Mouse (Mus musculus) lung, adult 2 months (tissue): ENCODE results near the gene Snx9. TPM values are rescaled to one million over a fixed set of nuclear protein-coding genes. Genes with fewer than 3 reads are reported as not detected.

Experiments
- DNase-seq: peaks from one replicate; pipeline ENCODE4 v3.0.0; 2022
- H3K4me1 ChIP-seq: fragments of 200-500 bp; 2 replicates; pipeline ENCODE4 v1.6.1; 2011; ENCODE audit warnings: low read length; ENCODE audit not compliant: control insufficient read depth, insufficient read depth
- H3K4me3 ChIP-seq: fragments of 200-500 bp; replicated peaks from 2 replicates; pipeline ENCODE3; 2011; ENCODE audit warnings: low read depth, mild to moderate bottlenecking, control low read depth, low read length; ENCODE audit errors: extremely low read depth
- CTCF ChIP-seq: fragments of 200-500 bp; IDR thresholded peaks from 2 replicates; pipeline ENCODE4 v1.5.1; 2011; ENCODE audit warnings: mild to moderate bottlenecking, low read length, control low read depth; ENCODE audit not compliant: insufficient read depth
- POLR2A ChIP-seq: fragments of 200-500 bp; IDR thresholded peaks from 2 replicates; pipeline ENCODE4 v1.6.1; 2011; ENCODE audit warnings: low read depth, mild to moderate bottlenecking, control low read depth, low read length, borderline replicate concordance; ENCODE audit errors: extremely low read depth
- WGBS: fragments of 180-500 bp; shearing (Covaris S2); methylation state at CpG from one replicate; pipeline ENCODE4 v1.1.7; 2018; 5-methylcytosine and 5-hydroxymethylcytosine counted together
- polyA plus RNA-seq: library from polyadenylated mRNA; depleted of rRNA; stranded (reverse); fragments of >200 nt; gene quantifications from 2 replicates; pipeline ENCODE4 v1.2.3, GENCODE M21; 2012; rRNA removed

The Snx9 gene
- polyA plus RNA-seq, 1 experiment = 31.4 TPM

DNA sequence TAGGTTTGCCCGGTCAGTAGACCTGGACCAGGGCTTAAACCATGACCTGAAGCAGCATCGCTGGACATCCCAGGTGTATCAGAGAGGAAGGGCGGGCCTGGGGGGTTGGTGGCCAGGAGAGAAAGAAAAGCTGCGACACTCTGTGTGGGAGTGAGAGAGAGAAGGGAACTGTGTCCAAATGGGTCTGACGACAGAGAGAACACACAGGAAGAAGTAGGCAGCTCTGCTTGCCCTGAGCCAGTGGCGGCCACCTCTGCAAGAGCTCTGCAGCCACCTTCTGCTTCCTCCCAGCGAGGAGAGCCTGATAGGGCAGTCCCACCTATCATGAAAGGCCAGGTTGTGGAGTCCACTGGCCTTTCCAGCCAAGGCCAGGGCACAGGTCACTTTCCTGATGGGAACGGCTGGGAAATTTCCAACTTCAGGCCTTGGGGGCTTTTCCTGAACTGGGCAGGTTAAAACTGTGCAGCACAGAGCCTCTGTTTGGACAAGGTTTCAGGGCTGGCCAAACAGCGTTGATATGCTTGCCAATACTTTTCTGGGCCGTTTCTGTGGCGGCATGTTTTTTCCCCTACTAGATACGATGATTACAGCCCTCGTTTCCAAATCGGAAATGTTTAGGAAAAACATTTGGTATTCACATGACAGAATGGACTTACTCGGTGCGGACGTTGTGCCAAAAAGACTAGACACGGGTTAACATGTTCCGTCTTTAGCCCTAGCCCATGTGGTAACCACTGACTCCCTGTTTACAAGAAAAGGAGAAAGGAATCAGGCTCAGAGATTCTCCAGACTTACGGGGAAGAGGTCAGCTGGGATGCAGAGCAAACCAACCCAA lies 135.3 kb downstream of the Snx9 start:
- WGBS = 26% methylated on average over 20 of the region's 20 CpGs
- Histone ChIP-seq H3K4me3 (peak overlapping the region; percentile 57), H3K4me1 (peaks cover 26% of the 10 kb centered on the region)
- peak; percentile 29; the same call in 1 of the 2 replicates for TF ChIP-seq POLR2A
- no peak for TF ChIP-seq CTCF
- DNase-seq = peak; percentile 60

DNA sequence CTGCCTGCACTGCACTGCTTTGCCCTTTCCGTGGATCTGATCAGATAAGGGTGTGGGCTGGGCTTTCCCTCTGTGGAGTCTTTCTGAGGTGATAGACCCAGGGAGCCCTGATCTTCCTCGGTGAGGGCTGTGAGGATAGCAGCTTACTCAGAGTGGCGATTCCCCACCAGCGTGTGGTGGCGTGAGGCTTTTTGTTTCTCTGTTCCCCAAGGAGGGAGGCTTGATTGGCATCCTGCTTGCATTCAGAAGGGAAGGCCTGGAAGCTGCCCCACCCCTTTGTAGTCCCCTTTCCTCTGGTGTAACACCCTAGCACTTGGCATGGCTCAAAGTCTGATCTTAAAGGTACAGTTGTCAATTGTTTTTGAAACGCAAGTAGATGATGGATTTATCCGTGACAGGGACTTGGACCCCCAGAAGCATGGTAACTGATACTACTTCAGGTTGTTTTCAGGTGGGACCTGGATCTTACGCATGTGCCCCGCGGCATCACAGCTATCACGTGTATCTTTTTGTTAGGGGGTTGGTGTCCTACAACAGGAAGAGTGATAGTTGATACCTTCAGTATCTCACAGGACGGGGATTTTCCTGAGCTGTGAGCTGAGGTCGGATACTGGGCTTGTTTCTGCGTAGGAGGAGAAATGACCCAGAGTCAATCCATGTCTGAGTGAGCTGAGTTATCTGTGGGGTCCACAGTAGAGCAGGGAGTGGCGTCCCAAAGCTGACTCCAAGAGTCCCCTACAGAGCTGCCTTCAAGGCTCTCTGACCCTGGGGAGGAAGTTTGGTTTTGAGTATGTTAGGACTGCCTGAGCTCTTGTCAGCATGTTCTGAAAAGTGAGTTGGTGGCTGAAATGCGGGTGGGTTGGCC lies 136.2 kb downstream of the Snx9 start:
- peaks cover 26% of the 10 kb centered on the region for H3K4me1 ChIP-seq
- TF ChIP-seq CTCF (no peak), POLR2A (peak; percentile 81; the same call in 1 of the 2 replicates)
- 35% methylated on average over 16 of the region's 16 CpGs for WGBS
- DNase-seq = peak; percentile 54
- H3K4me3 ChIP-seq = peak overlapping the region; percentile 42

DNA sequence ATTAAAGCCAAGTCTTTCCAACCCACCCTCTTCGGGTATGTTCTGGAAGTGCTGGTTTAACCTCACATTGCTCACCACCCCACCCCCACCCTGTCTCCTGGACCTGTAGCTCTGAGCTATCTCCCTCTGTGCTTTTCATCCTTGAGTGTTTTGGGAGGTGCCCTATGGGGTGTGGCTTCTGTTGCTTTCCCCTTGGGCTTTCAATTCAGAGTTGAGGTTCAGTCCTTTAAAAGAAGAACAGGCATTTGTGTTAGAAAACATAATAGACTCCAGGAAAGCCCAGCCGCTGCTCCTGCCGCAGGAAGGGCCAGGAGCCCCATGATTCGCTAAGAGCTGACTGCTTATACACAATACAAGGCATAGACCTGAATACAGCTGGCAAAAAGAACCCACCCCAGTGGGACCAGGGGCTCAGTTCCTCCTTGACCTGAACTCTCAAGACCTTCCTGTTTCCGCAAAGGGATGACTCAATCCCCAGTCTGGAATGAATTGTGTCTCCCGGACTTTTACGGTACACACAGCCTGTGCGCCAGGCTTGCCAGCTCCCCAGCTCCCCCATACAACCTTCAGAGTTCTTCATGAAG lies 136.9 kb downstream of the Snx9 start:
- 28% methylated on average over 8 of the region's 8 CpGs for WGBS
- no peak for TF ChIP-seq CTCF
- TF ChIP-seq POLR2A = no peak
- Histone ChIP-seq H3K4me3 (no peak overlapping the region), H3K4me1 (peaks cover 26% of the 10 kb centered on the region)
- peak; percentile 40 for DNase-seq

DNA sequence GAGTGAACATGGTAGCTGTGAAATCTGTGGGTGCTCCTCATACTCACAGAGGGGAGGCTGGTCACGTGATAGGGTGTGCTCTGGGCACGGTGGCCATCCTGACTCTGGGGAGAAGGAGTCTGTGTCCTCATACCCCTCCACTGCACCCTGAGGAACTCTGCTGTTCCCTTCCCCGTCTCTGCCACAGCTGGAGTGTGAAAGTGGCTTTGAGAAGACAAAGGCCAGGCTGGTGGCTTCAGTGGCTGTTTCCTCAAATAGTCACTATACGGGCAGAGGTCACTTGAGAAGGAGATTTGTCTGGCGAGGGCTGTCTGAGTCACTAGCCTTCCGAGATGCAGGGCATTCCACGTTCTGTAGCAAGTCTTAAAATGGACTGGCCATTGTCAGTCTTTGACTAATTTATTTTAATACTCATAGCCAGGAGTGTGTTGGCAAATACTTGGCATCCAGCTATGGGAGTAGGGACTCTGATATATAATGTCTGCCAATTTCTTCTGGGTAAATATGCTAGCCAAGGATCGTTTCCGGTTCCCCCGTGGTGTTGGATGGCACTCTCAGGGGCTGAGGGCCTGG lies 137.5 kb downstream of the Snx9 start:
- DNase-seq = peak; percentile 32
- peaks cover 26% of the 10 kb centered on the region for H3K4me1 ChIP-seq
- no peak for TF ChIP-seq CTCF
- no peak for TF ChIP-seq POLR2A
- H3K4me3 ChIP-seq = no peak overlapping the region
- WGBS = 22% methylated on average over 10 of the region's 10 CpGs

DNA sequence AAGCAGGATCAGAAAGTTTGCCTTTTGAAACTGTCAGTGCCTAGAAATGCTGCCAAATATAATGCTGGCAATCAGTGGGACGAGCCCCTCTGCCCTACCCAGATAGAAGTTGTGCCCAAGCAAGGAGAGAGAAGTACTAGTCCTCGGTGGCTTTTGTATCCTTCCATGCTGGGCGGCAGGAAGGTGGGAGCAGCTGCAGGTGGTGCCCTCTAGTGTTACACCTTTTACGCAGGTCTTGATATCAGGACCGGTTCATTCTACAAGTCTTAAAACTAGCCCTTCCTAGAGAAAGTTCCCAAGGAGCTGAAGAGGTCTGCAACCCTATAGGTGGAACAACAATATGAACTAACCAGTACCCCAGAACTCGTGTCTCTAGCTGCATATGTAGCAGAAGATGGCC lies 139.7 kb downstream of the Snx9 start:
- WGBS = 53% methylated on average over 6 of the region's 6 CpGs
- H3K4me3 ChIP-seq = no peak overlapping the region
- no peak for DNase-seq
- H3K4me1 ChIP-seq = peaks cover 21% of the 10 kb centered on the region
- TF ChIP-seq CTCF (peak; percentile 61), POLR2A (no peak)

Other genes starting within 250 kb of the Snx9 start
- gene Synj2, start 100.0 kb downstream of the Snx9 start, polyA plus RNA-seq = 7.1 and 10.9 TPM in 2 replicates
- 3.2 and 5.5 TPM in 2 replicates for gene Serac1, start 238.4 kb downstream of the Snx9 start, polyA plus RNA-seq
- gene Gtf2h5, start 238.5 kb downstream of the Snx9 start, polyA plus RNA-seq = 11.4 and 17.3 TPM in 2 replicates